Mouse (Mus musculus) heart, adult 9 months (tissue): ENCODE results near the gene Pik3c2g.

Experiments
- DNase-seq, 2 experiments: peaks; one replicate each; pipeline ENCODE4 v3.0.0; 2022; ENCODE audit warnings: low spot score in 2 of 2

Gene Pik3c2g

DNA sequence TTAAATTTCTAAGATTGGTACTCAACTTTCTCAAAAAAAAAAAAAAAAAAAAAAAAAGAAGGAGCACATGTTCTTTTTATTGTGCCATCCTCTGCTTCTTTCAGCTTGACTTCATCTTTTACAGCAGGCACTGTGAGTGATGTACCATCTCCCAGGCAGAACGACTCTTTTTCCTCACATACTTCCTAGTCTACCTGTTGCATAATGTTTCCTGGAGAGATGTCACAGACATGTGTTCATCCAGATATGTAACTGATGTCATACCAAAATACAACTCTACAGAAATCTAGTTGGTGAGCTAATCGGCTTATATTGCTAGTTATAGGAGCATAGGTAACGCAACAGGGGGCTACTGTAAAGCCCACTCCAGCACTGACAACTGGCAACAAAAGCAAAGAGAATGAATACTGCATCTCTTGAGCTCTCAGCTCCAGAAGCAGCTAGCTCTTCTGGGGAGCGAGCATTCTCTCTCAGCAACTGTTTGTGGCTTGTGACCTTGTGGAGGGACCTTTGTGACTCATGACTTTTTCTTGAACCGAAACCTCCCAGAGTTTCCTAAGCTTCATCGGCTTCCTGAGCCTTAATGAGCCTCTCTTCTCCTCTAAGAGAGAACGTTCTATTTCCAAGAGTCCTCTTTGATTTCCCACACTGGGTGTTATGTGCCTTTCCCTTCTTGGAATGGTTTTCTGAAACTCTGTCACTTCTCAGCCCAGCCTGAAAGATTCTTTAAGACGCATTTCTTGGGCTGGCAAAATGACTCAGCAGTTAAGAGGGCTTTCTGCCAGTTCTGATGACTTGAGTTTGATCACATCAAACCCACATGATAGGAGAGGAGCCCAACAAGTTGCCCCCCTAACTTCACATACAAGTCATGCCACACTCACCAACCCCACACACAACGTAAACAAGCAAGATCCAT, 148.9 kb downstream of the Pik3c2g start:
- DNase-seq, result no peak

- DNase-seq, result no peak
Observed at GRCm38 (mm10) chr6:139738350-139738749, 151.3 kb downstream of the Pik3c2g start.

DNA sequence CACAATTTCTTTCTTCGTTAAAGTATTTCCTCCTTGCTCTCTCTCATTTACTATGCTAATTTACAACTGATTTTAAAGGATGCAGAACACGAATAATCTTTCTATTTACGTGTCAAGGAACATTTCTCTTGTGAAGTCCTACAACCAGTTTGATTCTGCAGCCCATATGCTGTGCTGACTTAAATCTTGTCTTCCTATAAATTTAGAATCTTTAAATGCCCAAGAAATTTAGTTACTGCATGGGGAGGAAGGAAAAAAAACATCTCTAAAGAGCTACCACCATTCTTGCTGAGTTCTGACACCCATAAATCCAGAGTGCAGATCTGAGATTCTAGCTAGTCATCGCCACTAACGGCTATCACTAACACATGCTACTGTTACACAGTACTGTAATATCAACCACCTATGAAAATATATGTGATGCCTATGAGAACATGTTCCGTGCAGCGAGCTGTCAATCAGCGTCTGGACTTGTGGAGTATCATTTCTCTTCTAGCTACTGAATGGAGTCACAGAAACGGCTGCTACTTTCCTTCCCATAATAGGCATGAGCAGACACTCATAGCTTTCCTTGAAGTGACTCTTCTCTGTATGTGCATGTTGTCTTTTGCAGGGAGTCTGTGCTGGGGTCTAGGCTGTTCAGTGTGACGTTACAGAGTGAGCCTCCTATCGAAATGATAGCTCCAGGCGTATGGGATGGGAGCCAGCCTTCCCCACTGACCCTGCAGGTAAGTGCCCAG, 155.8 kb downstream of the Pik3c2g start:
- no peak for DNase-seq

DNA sequence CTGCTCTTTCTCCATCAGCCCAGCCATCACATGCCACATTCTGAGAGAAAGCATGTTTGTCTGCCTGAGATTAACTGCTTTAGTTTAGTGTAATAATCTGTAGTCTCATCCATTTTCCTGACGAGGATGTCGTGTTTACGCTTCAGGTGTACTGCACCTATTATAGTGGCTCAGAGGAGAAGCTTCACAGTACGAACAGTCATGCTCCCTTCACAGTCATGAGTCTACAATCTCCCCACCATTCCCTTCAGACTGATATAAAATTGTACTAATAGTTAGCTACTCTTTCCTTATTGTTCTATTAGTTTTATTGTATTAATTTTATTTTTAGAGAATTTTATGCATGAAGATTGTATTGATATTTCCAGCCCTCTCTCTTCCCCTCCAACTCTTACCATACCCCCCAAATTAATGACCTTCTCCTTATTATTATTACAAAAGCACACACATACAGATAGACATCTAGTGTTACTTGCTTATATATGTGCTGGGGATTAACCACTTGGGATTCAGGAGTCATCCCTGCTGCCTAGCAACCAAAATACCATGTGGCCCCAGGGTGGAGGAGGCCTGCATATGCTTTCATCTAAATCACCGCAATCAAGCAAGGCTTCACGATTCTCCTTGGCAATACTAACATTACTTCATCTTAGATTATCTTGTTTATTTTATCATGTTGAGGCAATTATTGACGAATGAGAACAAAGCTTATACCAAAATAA, 159.9 kb downstream of the Pik3c2g start:
- DNase-seq, result no peak

GRCm38 (mm10) chr6:139748091-139748771, 161.2 kb downstream of the Pik3c2g start:
- DNase-seq, result no peak

- DNase-seq, result no peak
Observed at GRCm38 (mm10) chr6:139750599-139750998, 163.6 kb downstream of the Pik3c2g start.

DNA sequence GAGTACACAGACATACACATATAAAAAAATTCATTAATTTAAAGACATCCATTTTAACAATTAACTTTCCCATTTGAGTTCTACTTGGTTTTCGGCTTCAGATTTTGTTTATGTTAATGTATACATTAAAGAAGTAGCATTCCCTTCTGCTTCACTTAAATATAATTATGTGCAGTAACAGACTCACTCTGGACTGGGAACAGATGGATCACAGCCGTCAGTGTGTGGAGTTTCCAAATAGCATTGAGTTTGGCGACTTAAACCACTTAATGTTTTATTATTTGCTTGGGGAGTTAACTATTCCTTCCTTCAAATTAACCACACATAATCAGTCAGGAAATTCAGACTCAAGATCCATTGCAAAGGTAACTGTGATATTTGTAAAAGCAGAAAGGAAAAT, 164.0 kb downstream of the Pik3c2g start:
- no peak for DNase-seq

DNA sequence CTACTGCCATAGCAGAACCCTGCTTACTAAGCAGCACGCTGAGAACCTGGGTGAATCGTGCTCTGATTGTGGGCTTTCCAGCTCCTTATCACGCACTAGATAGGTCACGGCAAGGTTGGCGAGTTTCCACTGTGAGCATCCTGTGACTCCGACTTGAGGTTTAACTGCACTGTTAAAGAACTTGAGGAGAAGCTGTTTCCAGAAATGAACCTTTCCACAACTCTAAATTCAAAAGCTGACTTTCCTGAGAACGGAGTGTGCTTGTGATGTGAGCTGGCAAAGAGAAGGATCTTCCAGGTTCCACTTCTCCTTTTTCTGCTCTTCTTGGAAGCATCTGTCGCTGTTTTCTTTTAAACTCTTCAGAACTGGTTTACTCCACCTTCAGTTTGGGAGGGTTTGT, 170.9 kb downstream of the Pik3c2g start:
- no peak for DNase-seq

DNA sequence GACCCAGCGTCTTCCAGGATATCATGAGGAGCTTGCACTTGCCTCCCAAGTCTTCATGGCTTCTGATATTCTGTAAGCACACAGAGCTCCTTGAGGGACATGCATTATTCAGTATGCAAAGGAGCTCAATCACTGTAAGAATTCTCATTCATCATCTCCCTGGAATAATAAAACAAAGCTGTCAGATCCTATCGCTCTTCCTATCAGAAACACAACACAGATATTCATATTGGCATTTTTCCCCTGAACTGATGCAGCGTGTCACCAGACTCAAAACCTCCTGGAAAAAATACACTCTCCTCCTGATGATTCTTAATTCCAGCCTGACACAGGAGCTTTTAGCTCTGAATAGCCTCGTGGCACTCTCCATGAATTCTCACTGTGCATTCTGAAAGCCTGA, 174.0 kb downstream of the Pik3c2g start:
- no peak for DNase-seq

GRCm38 (mm10) chr6:139764398-139764797, 177.4 kb downstream of the Pik3c2g start:
- no peak for DNase-seq

- DNase-seq, result no peak
Observed at GRCm38 (mm10) chr6:139769744-139770473, 182.9 kb downstream of the Pik3c2g start.

- DNase-seq, result no peak
Observed at GRCm38 (mm10) chr6:139770535-139770934, 183.5 kb downstream of the Pik3c2g start.

DNA sequence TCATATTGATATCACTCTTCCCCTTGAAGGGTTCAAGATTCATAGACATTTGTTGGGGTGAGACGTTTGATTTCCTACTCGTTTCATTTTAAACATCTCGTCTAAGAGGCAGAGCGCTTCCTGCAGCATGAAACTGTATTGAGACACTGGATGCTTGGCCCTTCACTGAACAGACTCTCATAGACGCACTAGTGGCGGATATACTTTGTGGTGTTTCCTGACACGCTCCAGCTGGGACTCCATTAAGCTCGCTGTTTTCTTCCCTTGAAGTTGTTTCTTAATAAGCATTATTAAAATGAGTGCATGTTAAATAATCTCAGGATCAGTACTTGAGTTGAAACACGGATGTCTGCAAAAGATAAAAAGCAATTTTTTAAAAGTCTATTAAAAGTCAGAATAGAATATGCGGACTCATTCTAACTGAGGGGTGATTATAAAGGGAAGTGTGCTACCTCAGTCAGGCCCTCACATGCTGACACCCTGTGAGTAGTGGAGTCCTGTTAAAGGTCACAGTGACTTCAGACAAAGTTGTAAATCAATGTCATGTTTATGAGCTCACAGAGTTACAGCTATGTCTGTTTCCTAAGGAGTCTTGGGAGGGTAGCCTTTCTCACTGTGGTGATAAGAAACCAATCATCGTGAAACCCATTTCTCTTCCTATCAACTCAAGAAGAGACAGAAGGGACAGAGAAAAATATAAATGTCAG, 190.7 kb downstream of the Pik3c2g start:
- no peak for DNase-seq

DNA sequence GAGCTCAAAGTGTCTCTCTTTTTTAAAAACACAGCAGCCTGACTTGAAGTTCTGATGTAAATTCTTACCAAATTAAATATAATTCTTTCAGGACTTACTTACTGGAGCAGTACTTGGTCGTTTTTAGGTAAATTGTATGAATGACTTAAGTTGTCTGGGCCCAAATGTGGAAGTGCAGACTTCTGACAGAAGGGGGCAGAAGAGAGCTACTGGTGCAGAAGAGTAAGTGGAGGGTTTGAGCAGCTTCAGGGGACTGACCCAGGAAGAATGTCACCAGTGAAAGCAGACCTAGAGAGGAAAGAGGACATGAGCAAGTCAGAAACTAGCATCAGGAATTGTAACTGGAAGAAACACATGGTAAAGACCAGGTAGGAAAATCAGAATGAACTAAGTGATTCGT, 193.0 kb downstream of the Pik3c2g start:
- DNase-seq, result no peak

GRCm38 (mm10) chr6:139789479-139789878, 202.5 kb downstream of the Pik3c2g start:
- DNase-seq, result no peak

- no peak for DNase-seq
Observed at GRCm38 (mm10) chr6:139799541-139800226, 212.7 kb downstream of the Pik3c2g start.

DNA sequence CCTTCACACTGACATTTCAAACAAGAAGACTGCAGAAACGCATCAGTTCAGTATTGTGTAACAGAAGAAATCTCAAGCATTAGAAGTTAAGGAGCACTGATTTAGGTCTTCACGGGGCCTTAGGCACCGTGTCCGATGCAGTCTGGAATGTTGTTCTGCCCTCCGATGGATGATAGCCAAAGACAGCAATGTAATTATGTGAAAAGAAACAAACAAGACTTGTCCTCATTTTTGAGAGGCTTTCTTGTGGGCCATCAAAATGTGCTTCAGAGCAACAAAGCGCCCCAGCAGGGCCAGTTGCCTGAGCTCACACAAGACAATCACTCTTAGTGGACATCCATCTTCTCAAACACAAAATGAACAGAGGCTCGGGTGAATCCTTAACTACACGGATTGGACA, 234.9 kb downstream of the Pik3c2g start:
- DNase-seq, result no peak

GRCm38 (mm10) chr6:139838239-139838638, 251.2 kb downstream of the Pik3c2g start:
- no peak for DNase-seq

DNA sequence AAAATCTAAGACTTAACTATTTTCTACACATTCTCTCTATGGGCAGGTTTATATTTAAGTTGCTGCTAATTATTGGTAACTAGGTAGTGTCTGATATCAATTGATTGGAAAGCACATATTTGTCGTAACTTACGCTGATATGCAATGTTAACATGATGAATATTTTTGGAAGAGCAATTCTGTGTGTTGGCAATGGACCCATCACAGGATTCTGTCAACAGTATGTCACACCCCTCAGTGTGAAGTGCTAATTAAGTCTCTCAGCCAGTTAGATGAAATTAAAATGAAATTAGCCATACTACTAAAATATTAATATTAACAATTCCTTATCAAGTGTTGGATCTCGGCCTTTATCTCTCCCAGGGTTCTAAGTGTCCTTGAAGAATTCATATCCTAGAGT, 251.7 kb downstream of the Pik3c2g start:
- no peak for DNase-seq

DNA sequence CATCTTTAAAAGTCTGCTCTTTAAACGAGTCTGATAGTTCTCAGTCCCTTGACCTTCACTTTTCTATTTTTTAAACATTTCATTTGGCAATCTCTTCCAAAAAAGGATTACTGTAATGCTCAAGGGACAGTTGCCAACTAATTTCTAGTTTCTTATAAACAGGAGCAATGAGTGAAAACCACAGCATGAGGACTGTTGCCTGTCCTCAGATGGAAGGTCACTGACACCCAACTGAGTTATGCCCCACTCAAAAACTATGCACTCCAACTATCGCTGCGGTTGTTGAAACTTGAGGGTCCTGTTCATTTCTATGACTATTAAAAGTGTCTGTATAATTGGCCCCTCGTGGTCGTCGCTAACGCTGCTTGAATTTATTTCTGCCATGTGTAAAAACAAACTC, 252.9 kb downstream of the Pik3c2g start:
- DNase-seq, result no peak
